Mouse (Mus musculus) midbrain, postnatal 0 days (tissue): ENCODE data around the gene Cstf1. TPM values are rescaled to one million over a fixed set of nuclear protein-coding genes. Genes with fewer than 3 reads are reported as not detected.
A peak's percentile ranks its signal among the peaks of the same experiment; 100 is the strongest.

Experiments
- ATAC-seq: fragments of 200-750 bp; cut with Nextera tagmentation; 2 replicates; pipeline ENCODE4 v1.8.0; 2017; ENCODE audit warnings: moderate number of reproducible peaks, mild to moderate bottlenecking, moderate TSS enrichment, moderate library complexity; ENCODE audit not compliant: low FRiP score
- DNase-seq: peaks from one replicate; pipeline ENCODE4 v3.0.0-alpha.2; 2015; ENCODE audit warnings: low spot score
- H3K27ac ChIP-seq: fragments of 300-500 bp; sonication (generic); 2 replicates; pipeline ENCODE4 v1.5.1; 2014; ENCODE audit warnings: low read depth, mild to moderate bottlenecking, low read length, mixed read lengths
- H3K27me3 ChIP-seq: fragments of 300-500 bp; sonication (generic); 2 replicates; pipeline ENCODE4 v1.6.1; 2014; ENCODE audit warnings: low read length, control low read depth, mixed read lengths; ENCODE audit not compliant: insufficient read depth
- H3K36me3 ChIP-seq: fragments of 300-500 bp; sonication (generic); 2 replicates; pipeline ENCODE4 v1.6.1; 2014; ENCODE audit warnings: low read length, control low read depth, mixed read lengths; ENCODE audit not compliant: insufficient read depth
- H3K4me1 ChIP-seq: fragments of 300-500 bp; sonication (generic); 2 replicates; pipeline ENCODE4 v1.6.1; 2014; ENCODE audit warnings: mild to moderate bottlenecking, control low read depth, antibody characterized with exemption, low read length, mixed read lengths; ENCODE audit not compliant: insufficient read depth
- H3K4me2 ChIP-seq: fragments of 300-500 bp; sonication (generic); 2 replicates; pipeline ENCODE4 v1.6.1; 2014; ENCODE audit warnings: low read depth, mild to moderate bottlenecking, low read length, mixed read lengths; ENCODE audit not compliant: poor library complexity, severe bottlenecking
- H3K4me3 ChIP-seq: fragments of 300-500 bp; sonication (generic); 2 replicates; pipeline ENCODE4 v1.5.1; 2014; ENCODE audit warnings: low read depth, mild to moderate bottlenecking, low read length, moderate library complexity
- H3K9ac ChIP-seq: fragments of 300-500 bp; sonication (generic); replicated peaks from 2 replicates; pipeline ENCODE4 v1.6.1; 2014; ENCODE audit warnings: mild to moderate bottlenecking, low read length, moderate library complexity, mixed read lengths; ENCODE audit not compliant: poor library complexity, severe bottlenecking
- H3K9me3 ChIP-seq: fragments of 300-500 bp; sonication (generic); 2 replicates; pipeline ENCODE4 v1.6.1; 2016; ENCODE audit warnings: low read length, control low read depth
- CTCF ChIP-seq: IDR thresholded peaks from 2 replicates; pipeline ENCODE4 v1.5.1; 2016; ENCODE audit warnings: antibody characterized with exemption, mild to moderate bottlenecking
- WGBS: fragments of 180-500 bp; shearing (Covaris S2); extraction: QIAGEN DNeasy Blood & Tissue Kit; methylation state at CpG from one replicate; pipeline ENCODE4 v1.1.7; 2014; 5-methylcytosine and 5-hydroxymethylcytosine counted together
- polyA plus RNA-seq: library from polyadenylated mRNA; unstranded; fragments of >200 nt; fragmentation: Nextera tagmentation; extraction: Ambion mirVana; gene quantifications from 2 replicates; pipeline ENCODE4 v1.2.1, GENCODE M21; 2015
- total RNA-seq: library from RNA; depleted of rRNA; stranded (reverse); fragments of >200 nt; gene quantifications from 2 replicates; pipeline ENCODE4 v1.2.3, GENCODE M21; 2014

Cstf1 gene
- total and polyA plus RNA-seq, 2 experiments from 2014 or later = 27.0 to 28.0 TPM

GRCm38 (mm10) chr2:172393391-172394051 lies 23.0 kb downstream of the Cstf1 start, which contains the start of gene Cass4:
Gene Cass4, plus strand, starts transcription at chr2:172393794.
- WGBS = 45% methylated on average over 13 of the region's 13 CpGs

GRCm38 (mm10) chr2:172394052-172394392 lies 23.5 kb downstream of the Cstf1 start:
- Histone ChIP-seq H3K9me3 (no peaks in the 10 kb centered on the region), H3K4me1 (no peaks in the 10 kb centered on the region), H3K4me3 (no peak overlapping the region), H3K9ac (no peak overlapping the region), H3K27me3 (no peaks in the 10 kb centered on the region), H3K27ac (no peak overlapping the region), H3K36me3 (no peaks in the 10 kb centered on the region), H3K4me2 (no peak overlapping the region)
- no peak for TF ChIP-seq CTCF
- no peak for ATAC-seq
- WGBS = 71% methylated on average over 2 of the region's 2 CpGs
- no peak for DNase-seq

More at GRCm38 (mm10) chr2:172393391-172394051, 23.0 kb downstream of the Cstf1 start, which contains the start of gene Cass4:
- TF ChIP-seq CTCF = no peak
- no peaks in the 10 kb centered on the region for H3K36me3 ChIP-seq
- no peak within 1 kb of the TSS for H3K9ac ChIP-seq
- no peaks in the 10 kb centered on the region for H3K9me3 ChIP-seq
- no peak within 1 kb of the TSS for H3K4me3 ChIP-seq
- no peak within 1 kb of the TSS for H3K27ac ChIP-seq
- no peak within 1 kb of the TSS for H3K4me2 ChIP-seq
- DNase-seq (no peak), ATAC-seq (no peak)
- no peaks in the 10 kb centered on the region for H3K4me1 ChIP-seq
- no peaks in the 10 kb centered on the region for H3K27me3 ChIP-seq

- H3K9me3 ChIP-seq = no peaks in the 10 kb centered on the region
- no peak for ATAC-seq
- no peaks in the 10 kb centered on the region for H3K27me3 ChIP-seq
- no peak for TF ChIP-seq CTCF
- no peak overlapping the region for H3K27ac ChIP-seq
- DNase-seq = no peak
- no peak overlapping the region for H3K4me2 ChIP-seq
- H3K4me3 ChIP-seq = no peak overlapping the region
- WGBS = 72% methylated on average over 4 of the region's 4 CpGs
- H3K4me1 ChIP-seq = no peaks in the 10 kb centered on the region
- H3K9ac ChIP-seq = no peak overlapping the region
- no peaks in the 10 kb centered on the region for H3K36me3 ChIP-seq
Observed at GRCm38 (mm10) chr2:172394671-172395070, 24.2 kb downstream of the Cstf1 start.

GRCm38 (mm10) chr2:172395961-172396360 lies 25.5 kb downstream of the Cstf1 start:
- Histone ChIP-seq H3K9ac (no peak overlapping the region), H3K4me3 (no peak overlapping the region), H3K27ac (no peak overlapping the region), H3K27me3 (no peaks in the 10 kb centered on the region), H3K36me3 (no peaks in the 10 kb centered on the region), H3K4me2 (no peak overlapping the region), H3K9me3 (no peaks in the 10 kb centered on the region), H3K4me1 (no peaks in the 10 kb centered on the region)
- ATAC-seq (no peak), DNase-seq (no peak)
- WGBS = 44% methylated on average over 9 of the region's 9 CpGs
- TF ChIP-seq CTCF = no peak

GRCm38 (mm10) chr2:172399901-172400300 lies 29.4 kb downstream of the Cstf1 start:
- H3K9me3 ChIP-seq = no peaks in the 10 kb centered on the region
- DNase-seq = peak; percentile 6
- no peak overlapping the region for H3K4me3 ChIP-seq

GRCm38 (mm10) chr2:172401116-172401825 lies 30.8 kb downstream of the Cstf1 start:
- no peaks in the 10 kb centered on the region for H3K9me3 ChIP-seq
- WGBS = 72% methylated on average over 13 of the region's 13 CpGs

More at GRCm38 (mm10) chr2:172399901-172400300, 29.4 kb downstream of the Cstf1 start:
- no peak overlapping the region for H3K27ac ChIP-seq
- H3K27me3 ChIP-seq = no peaks in the 10 kb centered on the region
- no peak overlapping the region for H3K9ac ChIP-seq
- no peak for ATAC-seq
- 29% methylated on average over 9 of the region's 9 CpGs for WGBS
- H3K4me2 ChIP-seq = no peak overlapping the region
- no peaks in the 10 kb centered on the region for H3K4me1 ChIP-seq
- H3K36me3 ChIP-seq = no peaks in the 10 kb centered on the region
- TF ChIP-seq CTCF = no peak

More at GRCm38 (mm10) chr2:172401116-172401825, 30.8 kb downstream of the Cstf1 start:
- H3K36me3 ChIP-seq = no peaks in the 10 kb centered on the region
- H3K9ac ChIP-seq = no peak overlapping the region
- no peak for TF ChIP-seq CTCF
- no peak for DNase-seq
- H3K27ac ChIP-seq = no peak overlapping the region
- no peak overlapping the region for H3K4me2 ChIP-seq
- no peak overlapping the region for H3K4me3 ChIP-seq
- H3K4me1 ChIP-seq = no peaks in the 10 kb centered on the region
- no peaks in the 10 kb centered on the region; the same call in 1 of the 2 replicates for H3K27me3 ChIP-seq
- ATAC-seq = no peak
